ENCODE assay signal across 17 mouse cellular contexts in genomic region chr19:7592018-7592417, GRCm38 (mm10). TPM values are rescaled to one million over a fixed set of nuclear protein-coding genes. Genes with fewer than 3 reads are reported as not detected.
DNase-seq lines count a peak whose midpoint lies in the region; ATAC-seq and TF ChIP-seq lines count a peak whose summit lies in the region.
"Had no signal": no experiment of that assay in that cellular context is flagged by ENCODE, and none has a peak within 500 bp of the region (broad histone marks: within the 10 kb centered on the region; RNA-seq: fewer than 3 reads in every experiment).

No protein-coding gene starts in this region.

- DNase-seq in heart, adult 18-20 months: peak; percentile 40 to 51
- DNase-seq in heart, adult 9 months (ENCODE audit: low spot score in 2 of 2): no peak
- DNase-seq in embryonic facial prominence, embryonic 10.5 days (ENCODE audit: low spot score): peak; percentile 40
- DNase-seq in lung, adult 2 months: peak; percentile 24
- DNase-seq in spleen, postnatal 4 days (ENCODE audit: low spot score in 2 of 2): no peak
- DNase-seq in neural tube, embryonic 10.5 days (ENCODE audit: extremely low spot score, low spot score): no peak
- DNase-seq in layer of hippocampus, postnatal 36 days: no peak
- DNase-seq: adrenal gland, adult 8-10 months; cerebellum, adult 11 months; retina, postnatal 1 day; thymus, postnatal 14 days had no signal

- no peak for TF ChIP-seq POLR2A in lung, adult 2 months (IDR thresholded peaks at IDR 0.05; ENCODE audit: borderline replicate concordance, extremely low read depth, low read depth, low read length)

- H3K27ac ChIP-seq in embryonic facial prominence, embryonic 10.5 days (replicated peaks): no peak overlapping the region
- H3K27ac ChIP-seq in heart, embryonic 16.5 days (ENCODE audit: low read length): peak overlapping the region; percentile 66
- H3K27ac ChIP-seq: hindbrain, embryonic 15.5 days; limb, embryonic 10.5 days; liver, embryonic 15.5 days; midbrain, embryonic 10.5 days had no signal

- 45% methylated on average over 3 of the region's 3 CpGs for WGBS in embryonic facial prominence, embryonic 10.5 days
- 21% methylated on average over 3 of the region's 3 CpGs for WGBS in heart, embryonic 16.5 days
- 48% methylated on average over 3 of the region's 3 CpGs for WGBS in lung, adult 2 months

- no peak overlapping the region for H3K4me3 ChIP-seq in embryonic facial prominence, embryonic 10.5 days
- H3K4me3 ChIP-seq in heart, embryonic 16.5 days (ENCODE audit: low read length): no peak overlapping the region
- no peak overlapping the region for H3K4me3 ChIP-seq in lung, adult 2 months (replicated peaks; ENCODE audit: extremely low read depth, low read depth, low read length)
- H3K4me3 ChIP-seq: hindbrain, embryonic 15.5 days; limb, embryonic 10.5 days; liver, embryonic 15.5 days; midbrain, embryonic 10.5 days had no signal

- H3K4me2 ChIP-seq in heart, embryonic 16.5 days (ENCODE audit: low read depth, low read length): no peak overlapping the region
- H3K4me2 ChIP-seq: hindbrain, embryonic 15.5 days; liver, embryonic 15.5 days had no signal

- H3K4me1 ChIP-seq in embryonic facial prominence, embryonic 10.5 days: peaks cover 9% of the 10 kb centered on the region
- peaks cover 6% of the 10 kb centered on the region for H3K4me1 ChIP-seq in heart, embryonic 16.5 days (ENCODE audit: control insufficient read depth, insufficient read depth, low read length)
- no peaks in the 10 kb centered on the region for H3K4me1 ChIP-seq in lung, adult 2 months (ENCODE audit: control insufficient read depth, insufficient read depth, low read length)
- H3K4me1 ChIP-seq: hindbrain, embryonic 15.5 days; liver, embryonic 15.5 days; midbrain, embryonic 10.5 days had no signal

- H3K36me3 ChIP-seq in embryonic facial prominence, embryonic 10.5 days (replicated peaks): peaks cover 5% of the 10 kb centered on the region; the same call in 1 of the 2 replicates
- peaks cover 2% of the 10 kb centered on the region; the same call in 1 of the 2 replicates for H3K36me3 ChIP-seq in heart, embryonic 16.5 days (ENCODE audit: control insufficient read depth, insufficient read depth)
- H3K36me3 ChIP-seq: hindbrain, embryonic 15.5 days; limb, embryonic 10.5 days; midbrain, embryonic 10.5 days had no signal

- no peaks in the 10 kb centered on the region for H3K27me3 ChIP-seq in embryonic facial prominence, embryonic 10.5 days (replicated peaks; ENCODE audit: low read depth, poor library complexity, severe bottlenecking)
- no peaks in the 10 kb centered on the region for H3K27me3 ChIP-seq in heart, embryonic 16.5 days (ENCODE audit: control insufficient read depth, insufficient read depth, low read length)
- H3K27me3 ChIP-seq: hindbrain, embryonic 15.5 days; liver, embryonic 15.5 days had no signal

- TF ChIP-seq CTCF in lung, adult 2 months (IDR thresholded peaks at IDR 0.05; ENCODE audit: insufficient read depth, low read length): no peak

- 0 out of 2 replicates have a peak, but pooled peaks cover 5% of the 10 kb centered on the region for H3K9me3 ChIP-seq in embryonic facial prominence, embryonic 10.5 days
- 0 out of 2 replicates have a peak, but pooled peaks cover 5% of the 10 kb centered on the region for H3K9me3 ChIP-seq in heart, embryonic 16.5 days (replicated peaks; ENCODE audit: control insufficient read depth, low read length)
- H3K9me3 ChIP-seq: hindbrain, embryonic 15.5 days; limb, embryonic 10.5 days; midbrain, embryonic 10.5 days had no signal

- ATAC-seq in heart, embryonic 16.5 days (replicated peaks; ENCODE audit: extremely low read depth, insufficient read depth, low FRiP score): peak; percentile 72

- no peak overlapping the region for H3K9ac ChIP-seq in heart, embryonic 16.5 days (ENCODE audit: low read length)
- H3K9ac ChIP-seq: hindbrain, embryonic 15.5 days; liver, embryonic 15.5 days had no signal

RNA-seq across cellular contexts. Expression of gene Lgals12, which starts 15.0 kb away (rescaled TPM):
- 1 to 10 TPM in 1 of 2 experiments, under 1 TPM in 1; 0.35 to 3.4 TPM for total RNA-seq in heart, adult 18-20 months (2021)
- polyA plus RNA-seq in embryonic facial prominence, embryonic 10.5 days (2016; fragmentation: Nextera tagmentation; extraction: Ambion mirVana): 0.08 and 0.24 TPM in 2 replicates
- polyA plus RNA-seq in heart, embryonic 16.5 days (2015; fragmentation: Nextera tagmentation; extraction: Ambion mirVana): 0.20 and 0.21 TPM in 2 replicates
- polyA plus RNA-seq in lung, adult 2 months (2012; rRNA removed): 3.2 and 6.0 TPM in 2 replicates
- total RNA-seq in layer of hippocampus, postnatal 36 days (2021): under 1 TPM; 0.22 to 0.28 TPM
- polyA plus RNA-seq: liver, embryonic 15.5 days; midbrain, embryonic 10.5 days; neural tube, embryonic 11.5 days had no signal

RNA-seq across cellular contexts. Expression of gene Hrasls5, which starts 20.3 kb away (rescaled TPM):
- total RNA-seq in heart, adult 18-20 months (2021): not detected
- not detected in 2 replicates for polyA plus RNA-seq in embryonic facial prominence, embryonic 10.5 days (2016; fragmentation: Nextera tagmentation; extraction: Ambion mirVana)
- polyA plus RNA-seq in heart, embryonic 16.5 days (2015; fragmentation: Nextera tagmentation; extraction: Ambion mirVana): not detected in 2 replicates
- polyA plus RNA-seq in lung, adult 2 months (2012; rRNA removed): 0.15 and 0.40 TPM in 2 replicates
- not detected for total RNA-seq in layer of hippocampus, postnatal 36 days (2021)
- polyA plus RNA-seq: hindbrain, embryonic 15.5 days; limb, embryonic 10.5 days; liver, embryonic 15.5 days; midbrain, embryonic 10.5 days; neural tube, embryonic 11.5 days had no signal

RNA-seq across cellular contexts. Expression of gene Pla2g16, which starts 34.8 kb away (rescaled TPM):
- 100 to 1,000 TPM; 122 to 149 TPM for total RNA-seq in heart, adult 18-20 months (2021)
- polyA plus RNA-seq in embryonic facial prominence, embryonic 10.5 days (2016; fragmentation: Nextera tagmentation; extraction: Ambion mirVana): 6.5 and 7.3 TPM in 2 replicates
- polyA plus RNA-seq in heart, embryonic 16.5 days (2015; fragmentation: Nextera tagmentation; extraction: Ambion mirVana): 51.4 and 53.0 TPM in 2 replicates
- 15.1 and 19.0 TPM in 2 replicates for polyA plus RNA-seq in lung, adult 2 months (2012; rRNA removed)
- 10 to 100 TPM; 28.3 to 28.8 TPM for total RNA-seq in layer of hippocampus, postnatal 36 days (2021)

Comparison
In these comparisons a context has a peak if more than half of its experiments do, and no peak if none do; other contexts are left out.
1. DNase-seq: peak in heart, adult 18-20 months (2 of 2), embryonic facial prominence, embryonic 10.5 days (single experiment) and lung, adult 2 months (single experiment); none in heart, adult 9 months (0 of 2), spleen, postnatal 4 days (0 of 2), neural tube, embryonic 10.5 days (single experiment) and layer of hippocampus, postnatal 36 days (0 of 2).